Mouse (Mus musculus): ENCODE results near the gene Trub2. TPM values are rescaled to one million over a fixed set of nuclear protein-coding genes. Genes with fewer than 3 reads are reported as not detected.

The Trub2 gene
- total and polyA plus RNA-seq, 3 experiments, result 32.6 to 41.4 (median 39.0) TPM

GRCm38 (mm10) chr2:29831106-29831505 is 42.8 kb upstream of the Trub2 start:
- H3K4me2 ChIP-seq (ENCODE audit: insufficient read depth, low read depth, poor library complexity, severe bottlenecking), result no peak overlapping the region
- H3K9ac ChIP-seq (ENCODE audit: insufficient read depth, low read depth), result no peak overlapping the region
- no peaks in the 10 kb centered on the region for H3K9me3 ChIP-seq (replicated peaks; ENCODE audit: low read length)
- peaks cover 33% of the 10 kb centered on the region for H3K79me2 ChIP-seq (replicated peaks; ENCODE audit: control insufficient read depth, extremely low read depth, insufficient read depth, poor library complexity, severe bottlenecking)
- H3K27ac ChIP-seq (ENCODE audit: insufficient read depth, low read depth), result no peak overlapping the region
- peaks cover 20 to 65% of the 10 kb centered on the region in 2 experiments for H3K36me3 ChIP-seq (replicated peaks in 1 of 2; ENCODE audit: control insufficient read depth in 1 of 2, insufficient read depth in 1 of 2, low read length in 1 of 2)
- TF ChIP-seq BHLHE40 (IDR thresholded peaks at IDR 0.05; ENCODE audit: low read depth, low read length) (no peak), TCF12 (IDR thresholded peaks at IDR 0.05; ENCODE audit: low read depth, low read length) (no peak), MAX (IDR thresholded peaks at IDR 0.05; ENCODE audit: low read length) (no peak), POLR2A (IDR thresholded peaks at IDR 0.05; ENCODE audit: low read depth, low read length) (no peak), ELF1 (IDR thresholded peaks at IDR 0.05; ENCODE audit: low read depth, low read length) (no peak), ZKSCAN1 (IDR thresholded peaks at IDR 0.05; ENCODE audit: borderline replicate concordance, low read depth, low read length) (no peak), CTCF (conservative IDR thresholded peaks at IDR 0.05 in 1 of 2, IDR thresholded peaks at IDR 0.05 in 1 of 2; ENCODE audit: low read depth in 2 of 2, low read length in 2 of 2) (no peak), ZC3H11A (IDR thresholded peaks at IDR 0.05; ENCODE audit: low read depth, low read length) (no peak), GABPA (IDR thresholded peaks at IDR 0.05; ENCODE audit: insufficient replicate concordance, low read depth, low read length) (no peak), TBP (conservative IDR thresholded peaks at IDR 0.05; ENCODE audit: low read depth, low read length) (no peak), MXI1 (IDR thresholded peaks at IDR 0.05; ENCODE audit: low read depth, low read length) (no peak), MAZ (IDR thresholded peaks at IDR 0.05; ENCODE audit: low read depth, low read length) (no peak), CHD2 (IDR thresholded peaks at IDR 0.05; ENCODE audit: low read length) (no peak), USF2 (conservative IDR thresholded peaks at IDR 0.05; ENCODE audit: low read depth, low read length) (no peak), SMC3 (IDR thresholded peaks at IDR 0.05; ENCODE audit: low read depth, low read length) (no peak), ZMIZ1 (IDR thresholded peaks at IDR 0.05; ENCODE audit: low read depth, low read length) (no peak), JUND (conservative IDR thresholded peaks at IDR 0.05; ENCODE audit: low read depth, low read length) (no peak), CHD1 (IDR thresholded peaks at IDR 0.05; ENCODE audit: low read depth, low read length) (no peak), EP300 (IDR thresholded peaks at IDR 0.05; ENCODE audit: low read length) (no peak), MAFK (IDR thresholded peaks at IDR 0.05; ENCODE audit: insufficient replicate concordance, low read length) (no peak)
- peaks cover 5 to 13% of the 10 kb centered on the region in 2 experiments; a peak in 3 of 4 replicates for H3K4me1 ChIP-seq (ENCODE audit: control insufficient read depth in 1 of 2, insufficient read depth in 2 of 2)
- H3K27me3 ChIP-seq (replicated peaks), result no peaks in the 10 kb centered on the region
- dilution Hi-C loops (cut with MboI; ENCODE audit: extremely low pct_ligation_motif_present, extremely low pct_unique_long_range_greater_than_20kb, low sequenced_read_pairs), result no loop called here
- in situ Hi-C loops (cut with MboI; ENCODE audit: low pct_ligation_motif_present, low pct_unique_long_range_greater_than_20kb, low sequenced_read_pairs), result no loop called here
- DNase-seq (ENCODE audit: extremely low read depth), result no peak
- no peak overlapping the region for H3K4me3 ChIP-seq (replicated peaks in 1 of 3; ENCODE audit: low read depth in 2 of 3, low read length in 2 of 3, poor library complexity in 1 of 3)

- DNase-seq (ENCODE audit: extremely low read depth), result no peak
- TF ChIP-seq POLR2A (IDR thresholded peaks at IDR 0.05; ENCODE audit: low read depth, low read length), result no peak
- no peak for TF ChIP-seq USF2 (conservative IDR thresholded peaks at IDR 0.05; ENCODE audit: low read depth, low read length)
- TF ChIP-seq KAT2A (IDR thresholded peaks at IDR 0.05; ENCODE audit: insufficient replicate concordance, low read length), result no peak
- no peak for TF ChIP-seq POLR2AphosphoS2 (IDR thresholded peaks at IDR 0.05; ENCODE audit: low read depth, low read length)
- no peak for TF ChIP-seq NRF1 (IDR thresholded peaks at IDR 0.05; ENCODE audit: low read depth, low read length)
- in situ Hi-C loops (cut with MboI; ENCODE audit: low pct_ligation_motif_present, low pct_unique_long_range_greater_than_20kb, low sequenced_read_pairs), result no loop called here
- Histone ChIP-seq H3K4me3 (replicated peaks in 1 of 3; ENCODE audit: low read depth in 2 of 3, low read length in 2 of 3, poor library complexity in 1 of 3) (peak overlapping the region; percentile 87 to 100 (median 95)), H3K27ac (ENCODE audit: insufficient read depth, low read depth) (peak overlapping the region; percentile 5; the same call in 1 of the 2 replicates), H3K4me1 (ENCODE audit: control insufficient read depth in 1 of 2, insufficient read depth in 2 of 2) (peaks cover 5 to 14% of the 10 kb centered on the region in 2 experiments; a peak in 3 of 4 replicates), H3K36me3 (replicated peaks in 1 of 2; ENCODE audit: control insufficient read depth in 1 of 2, insufficient read depth in 1 of 2, low read length in 1 of 2) (peaks cover 2 to 35% of the 10 kb centered on the region in 2 experiments), H3K9me3 (replicated peaks; ENCODE audit: low read length) (no peaks in the 10 kb centered on the region), H3K79me2 (replicated peaks; ENCODE audit: control insufficient read depth, extremely low read depth, insufficient read depth, poor library complexity, severe bottlenecking) (peaks cover 33% of the 10 kb centered on the region), H3K4me2 (ENCODE audit: insufficient read depth, low read depth, poor library complexity, severe bottlenecking) (peak overlapping the region; percentile 91), H3K9ac (ENCODE audit: insufficient read depth, low read depth) (peak overlapping the region; percentile 75), H3K27me3 (replicated peaks) (no peaks in the 10 kb centered on the region)
- dilution Hi-C loops (cut with MboI; ENCODE audit: extremely low pct_ligation_motif_present, extremely low pct_unique_long_range_greater_than_20kb, low sequenced_read_pairs), result no loop called here
Observed at GRCm38 (mm10) chr2:29827709-29828024, 39.4 kb upstream of the Trub2 start.
